Mouse (Mus musculus) Patski (cell line): ENCODE data around the gene Gm1123. TPM values are rescaled to one million over a fixed set of nuclear protein-coding genes. Genes with fewer than 3 reads are reported as not detected.

Experiments
- ATAC-seq: fragments of 100-300 bp; one replicate; pipeline ENCODE4 v1.8.0; 2021
- CTCF ChIA-PET: fragments of 350-600 bp; sonication (Branson Sonifier 250); formaldehyde crosslinking; loops from one replicate; lab custom pipeline; 2022; ENCODE audit warnings: inconsistent platforms; lab: Charles Lee
- POLR2A ChIA-PET: fragments of 350-600 bp; sonication (Branson Sonifier 250); formaldehyde crosslinking; loops from one replicate; lab custom pipeline; 2022; ENCODE audit warnings: antibody characterized with exemption, inconsistent platforms; lab: Charles Lee
- DNase-seq: peaks from one replicate; pipeline ENCODE4 v3.0.0-alpha.2; 2011; ENCODE audit warnings: low read depth, low spot score
- H3K27me3 ChIP-seq: fragments of 371-371 bp; one replicate; pipeline ENCODE4 v1.5.1; 2021
- CTCF ChIP-seq: fragments of 100-300 bp; IDR thresholded peaks from one replicate; pipeline ENCODE4 v1.5.1; 2021
- in situ Hi-C: fragments of 300-500 bp; cut with MboI; formaldehyde crosslinking; loops from 3 replicates; pipeline ENCODE4 v1.11.1; 2018; ENCODE audit warnings: low pct_unique_long_range_greater_than_20kb, mixed read lengths
- polyA plus RNA-seq: library from polyadenylated mRNA; unstranded; gene quantifications from one replicate; pipeline ENCODE4 v1.2.3, GENCODE M21; 2021

Gm1123 gene
- polyA plus RNA-seq, 1 experiment from 2014 or later: not detected

DNA sequence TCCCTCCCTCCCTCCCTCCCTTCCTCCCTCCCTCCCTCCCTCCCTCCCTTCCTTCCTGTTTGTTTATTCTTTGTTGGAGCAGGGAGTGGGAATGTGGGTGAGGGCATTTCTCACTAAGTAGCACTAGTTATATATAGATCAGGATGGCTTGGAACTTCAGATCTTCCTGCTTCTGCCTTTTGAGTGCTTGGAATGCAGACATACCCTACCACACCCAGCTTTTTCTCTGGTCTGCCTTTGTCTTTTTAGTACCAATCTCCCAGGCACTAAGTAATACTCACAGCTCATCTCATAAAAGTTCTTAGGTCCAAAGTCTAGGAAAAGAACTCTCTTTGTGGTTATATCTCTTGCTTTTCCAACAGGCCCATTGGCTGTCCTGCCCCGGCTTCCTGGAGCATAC is 59.4 kb downstream of the Gm1123 start:
- DNase-seq: no peak
- peaks cover 38% of the 10 kb centered on the region for H3K27me3 ChIP-seq
- no peak for TF ChIP-seq CTCF
- ATAC-seq: no peak
- POLR2A ChIA-PET: no interaction called here
- CTCF ChIA-PET: no interaction called here
- in situ Hi-C loops: loop anchor here (5.0 to 10.0 kb wide), 2 partner anchors 401 to 469 kb away; no protein-coding TSS in a partner anchor

DNA sequence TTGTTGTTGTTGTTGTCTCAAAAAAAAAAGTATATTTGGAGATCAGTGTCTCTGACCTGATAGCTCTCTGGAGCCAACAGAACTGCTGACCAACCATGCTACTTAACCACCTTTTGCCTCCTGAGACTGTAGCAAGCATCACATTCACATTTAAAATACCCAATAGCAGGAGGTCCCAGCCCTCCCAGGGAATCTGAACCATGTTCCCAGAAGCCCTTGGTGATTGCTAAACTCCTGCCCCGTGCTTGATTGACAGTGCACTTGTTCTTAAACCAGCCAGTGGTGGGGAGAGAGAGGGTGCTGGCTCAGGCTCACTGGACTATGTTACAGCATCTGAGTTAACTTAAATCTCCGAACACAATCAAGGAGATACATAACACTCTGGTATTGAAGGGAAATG is 60.6 kb downstream of the Gm1123 start:
- DNase-seq (no peak), ATAC-seq (no peak)
- no peak for TF ChIP-seq CTCF
- H3K27me3 ChIP-seq: peaks cover 48% of the 10 kb centered on the region
- CTCF ChIA-PET: no interaction called here
- in situ Hi-C loops: loop anchor here (5.0 to 10.0 kb wide), 2 partner anchors 402 to 470 kb away; no protein-coding TSS in a partner anchor
- POLR2A ChIA-PET: no interaction called here

DNA sequence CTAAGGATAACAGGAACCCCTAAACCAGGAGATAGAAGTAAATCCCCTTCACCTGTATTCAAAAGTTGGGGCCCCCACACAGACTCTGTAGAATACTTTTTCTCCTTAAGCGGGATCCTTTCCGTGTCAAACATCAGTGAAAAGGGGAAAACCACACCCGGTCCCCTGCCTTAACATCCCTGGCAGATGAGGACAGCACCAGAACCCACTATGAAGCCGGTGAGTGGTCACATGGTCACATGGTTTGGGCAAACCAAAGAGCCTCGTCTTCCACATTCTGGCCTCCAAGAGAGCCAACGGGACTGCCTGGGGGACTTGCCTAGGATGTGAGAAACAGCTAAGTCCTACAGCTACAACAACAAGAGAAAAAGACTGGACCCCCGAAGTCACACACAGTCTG is 62.0 kb downstream of the Gm1123 start:
- DNase-seq (no peak), ATAC-seq (no peak)
- in situ Hi-C loops: loop anchor here (10.0 kb wide), 1 partner anchor 471 kb away; no protein-coding TSS in a partner anchor
- ChIA-PET POLR2A (no interaction called here), CTCF (no interaction called here)
- no peak for TF ChIP-seq CTCF
- H3K27me3 ChIP-seq: peaks cover 60% of the 10 kb centered on the region

DNA sequence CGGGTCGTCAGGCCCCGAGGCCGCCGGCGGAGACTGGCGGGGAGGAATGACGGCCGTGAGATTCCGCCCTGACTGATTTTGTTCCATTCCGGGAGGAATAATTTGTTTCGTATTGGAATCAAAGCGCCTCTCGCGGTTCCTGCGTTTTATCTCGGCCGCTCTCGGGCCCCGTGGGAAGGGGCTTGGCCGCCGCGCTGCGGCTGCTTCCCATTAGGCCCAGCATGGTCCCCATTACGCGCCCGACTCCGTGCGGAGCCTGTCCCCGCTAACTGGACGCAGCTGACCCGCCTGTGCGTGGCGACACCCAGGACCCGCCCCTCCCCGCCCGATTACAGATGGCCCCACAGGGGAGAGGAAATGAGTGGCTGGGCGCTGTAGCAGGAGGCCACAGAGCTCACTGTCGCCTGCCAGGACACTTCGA is 62.4 kb downstream of the Gm1123 start:
- TF ChIP-seq CTCF: no peak
- peaks cover 60% of the 10 kb centered on the region for H3K27me3 ChIP-seq
- in situ Hi-C loops: loop anchor here (10.0 kb wide), 1 partner anchor 472 kb away; no protein-coding TSS in a partner anchor
- ATAC-seq: peak; percentile 26
- no peak for DNase-seq
- ChIA-PET POLR2A (no interaction called here), CTCF (no interaction called here)

DNA sequence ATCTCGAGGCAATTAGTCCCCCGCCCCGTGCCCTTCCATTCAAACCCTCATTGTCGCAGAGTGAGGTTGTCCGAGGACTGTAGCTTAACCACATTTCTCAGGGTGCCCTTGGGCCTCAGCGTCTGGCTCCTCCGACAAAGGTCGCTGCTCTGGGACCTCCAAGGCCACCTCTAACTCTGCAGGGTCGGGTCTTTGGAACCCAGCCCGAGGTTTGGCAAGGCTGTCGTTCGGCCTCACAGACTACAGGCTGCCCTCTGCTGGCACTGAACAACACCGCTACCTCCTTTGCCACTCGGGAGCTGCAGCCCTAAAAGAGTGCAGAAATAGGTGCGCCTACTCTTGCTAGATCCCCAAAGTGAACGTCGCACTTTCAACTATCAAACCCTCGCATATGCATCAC is 70.4 kb downstream of the Gm1123 start:
- peaks cover 54% of the 10 kb centered on the region for H3K27me3 ChIP-seq
- no peak for ATAC-seq
- POLR2A ChIA-PET: no interaction called here
- CTCF ChIA-PET: interaction anchor here (0.7 to 1.3 kb wide), 4 partner anchors 10 to 357 kb away, joined by 3 to 4 read pairs (median 3); partner anchors contain the start of gene Foxl2
- in situ Hi-C loops: no loop called here
- DNase-seq: no peak
- no peak for TF ChIP-seq CTCF

DNA sequence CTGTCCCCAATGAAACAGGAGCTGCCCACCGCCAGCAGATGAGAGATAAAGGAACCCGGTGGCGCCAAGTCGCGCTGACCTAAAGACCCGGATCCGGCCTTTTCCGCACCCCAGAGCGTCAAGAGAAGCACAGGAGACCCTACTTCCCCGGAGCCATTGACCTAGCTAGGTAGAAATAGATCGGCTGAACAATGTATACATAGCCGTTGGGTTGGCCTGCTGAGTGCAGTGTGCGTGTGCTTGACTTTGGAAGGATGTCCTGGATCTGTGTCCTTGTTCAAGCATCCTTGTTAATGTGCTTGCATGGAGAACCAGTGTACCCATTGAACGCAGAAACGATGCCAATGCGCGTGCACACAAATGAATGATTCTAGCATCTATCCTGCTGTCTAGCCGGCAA is 71.9 kb downstream of the Gm1123 start:
- CTCF ChIA-PET: no interaction called here
- POLR2A ChIA-PET: no interaction called here
- DNase-seq (no peak), ATAC-seq (no peak)
- TF ChIP-seq CTCF: no peak
- peaks cover 51% of the 10 kb centered on the region for H3K27me3 ChIP-seq
- in situ Hi-C loops: no loop called here

DNA sequence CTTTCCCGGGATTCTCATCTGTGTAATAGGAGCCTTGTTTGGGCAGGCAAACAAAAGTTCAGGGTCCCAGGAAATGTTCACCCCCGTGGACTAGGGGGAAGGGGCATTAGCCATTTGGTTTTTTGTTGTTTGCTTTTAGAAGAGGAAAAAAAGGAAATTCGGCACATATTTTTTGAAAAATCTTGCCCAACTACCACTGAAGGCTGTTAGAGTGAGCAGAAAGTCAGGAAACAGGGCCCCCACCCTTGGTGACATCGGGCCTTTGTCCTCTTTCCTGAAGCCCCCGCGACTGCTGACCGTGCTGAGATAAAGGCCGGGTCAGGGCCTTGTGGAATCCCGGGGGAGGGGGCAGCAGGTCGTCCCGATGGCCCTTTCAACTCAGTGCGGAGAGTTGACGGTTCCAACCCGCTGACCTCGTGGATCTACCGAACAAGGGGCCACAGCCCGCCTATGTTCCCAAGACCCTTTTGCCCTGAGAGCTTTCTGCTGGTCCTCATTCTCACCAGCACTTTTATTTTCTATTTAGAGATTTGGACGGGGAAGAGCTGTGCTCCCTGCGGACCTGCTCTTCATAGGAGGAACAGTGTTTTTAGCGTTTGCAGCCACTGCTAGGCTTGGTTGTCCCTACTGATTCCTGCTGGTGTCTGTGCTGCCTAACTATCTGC is 72.9 kb downstream of the Gm1123 start:
- H3K27me3 ChIP-seq: peaks cover 61% of the 10 kb centered on the region
- in situ Hi-C loops: no loop called here
- CTCF ChIA-PET: no interaction called here

DNA sequence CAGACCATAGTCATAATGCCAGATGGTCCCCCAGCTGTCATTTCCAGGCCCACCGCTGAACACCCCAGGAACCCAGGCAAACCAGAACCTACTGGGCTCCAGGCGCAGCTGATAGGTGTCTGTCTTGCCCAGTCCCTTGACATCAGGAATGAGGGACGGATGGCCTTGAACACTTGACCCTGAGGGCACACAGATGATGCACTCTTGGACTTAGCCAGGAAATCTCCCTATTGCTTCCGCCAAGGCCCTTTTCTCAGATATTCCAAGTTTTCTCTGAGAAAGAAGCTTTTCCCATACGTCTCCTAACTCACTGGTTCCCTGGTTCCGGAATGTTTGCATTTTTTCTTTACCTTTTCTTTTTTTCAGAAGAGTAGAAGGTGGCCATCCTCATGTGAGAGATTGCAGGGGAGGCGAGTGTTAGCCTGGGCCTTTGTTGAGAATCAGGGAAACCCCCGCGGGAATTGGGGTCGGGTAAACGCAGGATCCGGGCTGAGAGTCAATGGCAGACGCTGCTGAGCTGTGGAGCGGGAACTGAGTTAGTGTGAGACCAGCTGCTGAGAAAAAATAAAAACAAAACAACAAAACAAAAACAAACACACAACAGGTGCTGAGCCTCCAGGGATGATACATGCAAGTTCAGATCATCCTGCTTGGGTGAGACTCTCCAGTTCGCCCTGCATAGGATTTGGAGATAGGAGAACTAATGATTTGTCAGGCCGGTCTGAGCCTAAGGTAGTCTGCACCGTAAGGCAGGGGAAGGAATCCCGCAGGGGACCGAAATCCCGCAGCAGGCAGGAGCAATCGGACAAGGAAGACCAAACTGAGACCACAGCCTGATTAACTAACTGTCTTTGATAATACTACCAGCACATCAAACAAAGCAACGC is 73.7 kb downstream of the Gm1123 start:
- ATAC-seq (no peak), DNase-seq (no peak)
- ChIA-PET CTCF (no interaction called here), POLR2A (no interaction called here)
- in situ Hi-C loops: no loop called here
- no peak for TF ChIP-seq CTCF
- peaks cover 68% of the 10 kb centered on the region for H3K27me3 ChIP-seq

More for the DNA sequence above, 72.9 kb downstream of the Gm1123 start:
- TF ChIP-seq CTCF: no peak
- DNase-seq: no peak
- POLR2A ChIA-PET: no interaction called here
- no peak for ATAC-seq

DNA sequence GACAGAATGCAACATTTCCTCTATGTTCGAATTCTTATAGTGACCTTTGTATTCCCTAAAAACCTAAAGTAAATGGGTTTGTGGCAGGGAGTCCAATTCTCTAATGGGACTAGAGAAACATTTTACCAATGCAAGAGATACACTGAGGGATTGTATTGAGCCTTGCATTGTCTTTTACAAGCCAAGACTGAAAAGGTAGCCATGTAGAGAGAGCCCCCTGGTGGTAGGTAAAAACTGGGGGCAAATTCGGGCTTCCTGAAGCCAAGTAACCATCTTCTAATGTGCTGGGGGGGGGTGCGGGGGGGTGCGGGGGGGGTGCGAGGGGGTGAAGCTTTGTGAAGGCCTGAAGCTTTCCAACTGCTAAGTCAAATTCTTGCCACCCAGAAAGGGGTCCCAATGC is 75.2 kb downstream of the Gm1123 start:
- in situ Hi-C loops: no loop called here
- POLR2A ChIA-PET: no interaction called here
- H3K27me3 ChIP-seq: peaks cover 67% of the 10 kb centered on the region
- no peak for TF ChIP-seq CTCF
- CTCF ChIA-PET: no interaction called here
- ATAC-seq (no peak), DNase-seq (no peak)

DNA sequence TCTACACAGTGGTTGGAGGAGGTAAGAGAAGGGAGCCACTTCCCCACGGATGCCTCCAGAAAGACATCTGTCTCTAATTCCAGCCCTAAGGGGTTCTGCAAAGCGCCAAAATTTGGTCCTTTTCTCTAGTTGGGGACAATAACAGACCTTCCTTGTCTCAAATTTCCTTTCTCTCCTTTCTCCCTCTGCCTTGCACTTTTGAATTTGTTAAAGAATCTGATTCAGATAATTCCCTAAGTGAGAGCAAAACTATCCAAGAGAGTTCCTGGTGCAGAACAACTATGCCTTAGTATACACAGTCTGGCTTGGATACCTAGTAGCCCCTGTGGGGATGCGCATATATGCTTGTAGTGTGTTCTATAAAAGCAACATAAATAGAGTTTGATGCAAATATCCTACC is 75.7 kb downstream of the Gm1123 start:
- in situ Hi-C loops: no loop called here
- TF ChIP-seq CTCF: no peak
- peaks cover 72% of the 10 kb centered on the region for H3K27me3 ChIP-seq
- POLR2A ChIA-PET: no interaction called here
- DNase-seq (no peak), ATAC-seq (no peak)
- CTCF ChIA-PET: interaction anchor here (1.4 to 2.1 kb wide), 2 partner anchors 20 to 28 kb away, joined by 3 to 5 read pairs; no protein-coding TSS in a partner anchor
